In genomic region chr11:62606299-62607169, GRCm38 (mm10) we compare ENCODE assay signal across 8 mouse cellular contexts. TPM values are rescaled to one million over a fixed set of nuclear protein-coding genes. Genes with fewer than 3 reads are reported as not detected.
DNase-seq lines count a peak whose midpoint lies in the region; ATAC-seq lines count a peak whose summit lies in the region.

No protein-coding gene starts in this region.

- no peak overlapping the region for H3K4me2 ChIP-seq in heart, embryonic 15.5 days
- no peak overlapping the region for H3K4me2 ChIP-seq in intestine, embryonic 16.5 days (ENCODE audit: low read depth, low read length)
- no peak overlapping the region for H3K4me2 ChIP-seq in neural tube, embryonic 14.5 days (ENCODE audit: low read depth, low read length)

- DNase-seq in heart, adult 18-20 months: no peak
- DNase-seq in embryo, embryonic 10 days (ENCODE audit: low spot score): peak; percentile 44
- DNase-seq in frontal cortex, postnatal 36 days (ENCODE audit: low spot score in 2 of 2): no peak
- no peak for DNase-seq in kidney, postnatal 25 days

- peaks cover 45% of the 10 kb centered on the region for H3K36me3 ChIP-seq in heart, embryonic 15.5 days
- H3K36me3 ChIP-seq in intestine, embryonic 16.5 days (ENCODE audit: control insufficient read depth, insufficient read depth, low read length): peaks cover 16% of the 10 kb centered on the region; the same call in 1 of the 2 replicates
- H3K36me3 ChIP-seq in neural tube, embryonic 14.5 days (ENCODE audit: control insufficient read depth, insufficient read depth, low read length): peaks cover 43% of the 10 kb centered on the region

- no peak overlapping the region for H3K4me3 ChIP-seq in heart, embryonic 15.5 days
- H3K4me3 ChIP-seq in intestine, embryonic 16.5 days (ENCODE audit: low read length): no peak overlapping the region
- no peak overlapping the region for H3K4me3 ChIP-seq in neural tube, embryonic 14.5 days (ENCODE audit: low read depth, low read length)

- H3K9ac ChIP-seq in heart, embryonic 15.5 days: no peak overlapping the region
- H3K9ac ChIP-seq in intestine, embryonic 16.5 days (ENCODE audit: low read depth, low read length): 0 out of 2 replicates have a peak overlapping the region, but pooled peaks have one; percentile 50
- H3K9ac ChIP-seq in neural tube, embryonic 14.5 days (replicated peaks; ENCODE audit: low read depth, low read length): no peak overlapping the region

- H3K27ac ChIP-seq in heart, embryonic 15.5 days: 0 out of 2 replicates have a peak overlapping the region, but pooled peaks have one; percentile 24
- H3K27ac ChIP-seq in intestine, embryonic 16.5 days (ENCODE audit: low read length): peak overlapping the region; percentile 40
- H3K27ac ChIP-seq in neural tube, embryonic 14.5 days (ENCODE audit: low read depth, low read length): 0 out of 2 replicates have a peak overlapping the region, but pooled peaks have one; percentile 16

- H3K27me3 ChIP-seq in heart, embryonic 15.5 days: no peaks in the 10 kb centered on the region
- no peaks in the 10 kb centered on the region for H3K27me3 ChIP-seq in intestine, embryonic 16.5 days (replicated peaks; ENCODE audit: control insufficient read depth, insufficient read depth, low read length)
- H3K27me3 ChIP-seq in neural tube, embryonic 14.5 days (ENCODE audit: control insufficient read depth, insufficient read depth, low read length): no peaks in the 10 kb centered on the region

- H3K4me1 ChIP-seq in heart, embryonic 15.5 days (replicated peaks): peaks cover 38% of the 10 kb centered on the region
- peaks cover 21% of the 10 kb centered on the region for H3K4me1 ChIP-seq in intestine, embryonic 16.5 days (ENCODE audit: control insufficient read depth, insufficient read depth, low read length)
- H3K4me1 ChIP-seq in neural tube, embryonic 14.5 days (ENCODE audit: control insufficient read depth, insufficient read depth, low read length): peaks cover 33% of the 10 kb centered on the region

- 60% methylated on average over 10 of the region's 10 CpGs for WGBS in heart, embryonic 15.5 days
- 49% methylated on average over 10 of the region's 10 CpGs for WGBS in intestine, embryonic 16.5 days
- 66% methylated on average over 10 of the region's 10 CpGs for WGBS in neural tube, embryonic 14.5 days

- no peaks in the 10 kb centered on the region for H3K9me3 ChIP-seq in heart, embryonic 15.5 days (replicated peaks)
- H3K9me3 ChIP-seq in intestine, embryonic 16.5 days (ENCODE audit: control insufficient read depth, low read length): no peaks in the 10 kb centered on the region
- H3K9me3 ChIP-seq in neural tube, embryonic 14.5 days (ENCODE audit: control insufficient read depth, low read length): no peaks in the 10 kb centered on the region

- ATAC-seq in heart, embryonic 15.5 days (replicated peaks; ENCODE audit: insufficient number of reproducible peaks, insufficient read depth, low FRiP score, low read depth): no peak
- ATAC-seq in intestine, embryonic 16.5 days: no peak
- ATAC-seq in neural tube, embryonic 14.5 days (ENCODE audit: low read depth): no peak
- ATAC-seq in cerebellum, adult (ENCODE audit: insufficient number of reproducible peaks, low FRiP score, low TSS enrichment): no peak

RNA-seq across cellular contexts. Expression of gene Trpv2, which starts 32.2 kb away (rescaled TPM):
- polyA plus RNA-seq in heart, embryonic 15.5 days (2015; fragmentation: Nextera tagmentation; extraction: Ambion mirVana): 4.2 and 6.4 TPM in 2 replicates
- 1 to 10 TPM; 3.0 TPM for total RNA-seq in heart, adult 18-20 months (2021)
- 11.0 and 11.2 TPM in 2 replicates for polyA plus RNA-seq in intestine, embryonic 16.5 days (2015; fragmentation: Nextera tagmentation; extraction: Ambion mirVana)
- polyA plus RNA-seq in neural tube, embryonic 14.5 days (2014; fragmentation: Nextera tagmentation; extraction: Ambion mirVana): 25.1 and 25.8 TPM in 2 replicates

RNA-seq across cellular contexts. Expression of gene Lrrc75a, which starts 41.8 kb away (rescaled TPM):
- 14.6 and 18.5 TPM in 2 replicates for polyA plus RNA-seq in heart, embryonic 15.5 days (2015; fragmentation: Nextera tagmentation; extraction: Ambion mirVana)
- 1 to 10 TPM; 3.2 to 4.3 TPM for total RNA-seq in heart, adult 18-20 months (2021)
- 14.1 and 23.8 TPM in 2 replicates for polyA plus RNA-seq in intestine, embryonic 16.5 days (2015; fragmentation: Nextera tagmentation; extraction: Ambion mirVana)
- polyA plus RNA-seq in neural tube, embryonic 14.5 days (2014; fragmentation: Nextera tagmentation; extraction: Ambion mirVana): 10.1 and 10.5 TPM in 2 replicates

RNA-seq across cellular contexts. Expression of gene Mmgt2, which starts 41.9 kb away (rescaled TPM):
- 44.7 and 49.1 TPM in 2 replicates for polyA plus RNA-seq in heart, embryonic 15.5 days (2015; fragmentation: Nextera tagmentation; extraction: Ambion mirVana)
- total RNA-seq in heart, adult 18-20 months (2021): 1 to 10 TPM; 5.4 to 7.1 TPM
- polyA plus RNA-seq in intestine, embryonic 16.5 days (2015; fragmentation: Nextera tagmentation; extraction: Ambion mirVana): 82.9 and 86.3 TPM in 2 replicates
- 25.9 and 27.4 TPM in 2 replicates for polyA plus RNA-seq in neural tube, embryonic 14.5 days (2014; fragmentation: Nextera tagmentation; extraction: Ambion mirVana)

RNA-seq across cellular contexts. Expression of gene Ubb, which starts 55.6 kb away (rescaled TPM):
- polyA plus RNA-seq in heart, embryonic 15.5 days (2015; fragmentation: Nextera tagmentation; extraction: Ambion mirVana): 2,445 and 2,567 TPM in 2 replicates
- total RNA-seq in heart, adult 18-20 months (2021): 100 to 1,000 TPM; 599 to 655 TPM
- 2,570 and 2,643 TPM in 2 replicates for polyA plus RNA-seq in intestine, embryonic 16.5 days (2015; fragmentation: Nextera tagmentation; extraction: Ambion mirVana)
- polyA plus RNA-seq in neural tube, embryonic 14.5 days (2014; fragmentation: Nextera tagmentation; extraction: Ambion mirVana): 4,516 and 4,600 TPM in 2 replicates
